Mouse (Mus musculus): ENCODE results near the gene Map3k6. TPM values are rescaled to one million over a fixed set of nuclear protein-coding genes. Genes with fewer than 3 reads are reported as not detected.
A peak's percentile ranks its signal among the peaks of the same experiment; 100 is the strongest.

Gene Map3k6
- total and polyA plus RNA-seq, 2 experiments from 2014 or later: 2.7 to 13.8 TPM

- Histone ChIP-seq H3K27me3 (ENCODE audit: control insufficient read depth, insufficient read depth, low read length) (peaks cover 45% of the 10 kb centered on the region), H3K27ac (ENCODE audit: low read depth) (no peak overlapping the region), H3K36me3 (replicated peaks; ENCODE audit: control insufficient read depth, insufficient read depth, low read length) (no peaks in the 10 kb centered on the region), H3K9ac (replicated peaks; ENCODE audit: low read depth, low read length) (no peak overlapping the region), H3K4me3 (ENCODE audit: low read depth, low read length) (no peak overlapping the region), H3K4me1 (ENCODE audit: control insufficient read depth, insufficient read depth) (no peaks in the 10 kb centered on the region), H3K4me2 (ENCODE audit: low read depth, low read length) (no peak overlapping the region), H3K9me3 (replicated peaks; ENCODE audit: control insufficient read depth, low read length) (no peaks in the 10 kb centered on the region)
- no peak for ATAC-seq (ENCODE audit: insufficient read depth, low read depth)
- no peak for DNase-seq (ENCODE audit: low spot score)
- WGBS: 52% methylated on average over 6 of the region's 6 CpGs
- TF ChIP-seq CTCF (IDR thresholded peaks at IDR 0.05; ENCODE audit: low read depth) (no peak), EP300 (IDR thresholded peaks at IDR 0.05; ENCODE audit: low read depth) (no peak)
Measured at GRCm38 (mm10) chr4:133255392-133255791, 14.8 kb downstream of the Map3k6 start.

- DNase-seq (ENCODE audit: low spot score) (no peak), ATAC-seq (ENCODE audit: insufficient read depth, low read depth) (no peak)
- Histone ChIP-seq H3K4me1 (ENCODE audit: control insufficient read depth, insufficient read depth) (no peaks in the 10 kb centered on the region), H3K4me3 (ENCODE audit: low read depth, low read length) (no peak overlapping the region), H3K27me3 (ENCODE audit: control insufficient read depth, insufficient read depth, low read length) (peaks cover 31% of the 10 kb centered on the region), H3K36me3 (replicated peaks; ENCODE audit: control insufficient read depth, insufficient read depth, low read length) (no peaks in the 10 kb centered on the region), H3K27ac (ENCODE audit: low read depth) (no peak overlapping the region), H3K4me2 (ENCODE audit: low read depth, low read length) (no peak overlapping the region), H3K9ac (replicated peaks; ENCODE audit: low read depth, low read length) (no peak overlapping the region), H3K9me3 (replicated peaks; ENCODE audit: control insufficient read depth, low read length) (no peaks in the 10 kb centered on the region)
- TF ChIP-seq EP300 (IDR thresholded peaks at IDR 0.05; ENCODE audit: low read depth) (no peak), CTCF (IDR thresholded peaks at IDR 0.05; ENCODE audit: low read depth) (no peak)
- 18% methylated on average over 21 of the region's 24 CpGs for WGBS
Measured at GRCm38 (mm10) chr4:133256820-133257219, 16.2 kb downstream of the Map3k6 start.

- no peaks in the 10 kb centered on the region for H3K36me3 ChIP-seq (replicated peaks; ENCODE audit: control insufficient read depth, insufficient read depth, low read length)
- H3K9ac ChIP-seq (replicated peaks; ENCODE audit: low read depth, low read length): no peak overlapping the region
- 46% methylated on average over 12 of the region's 12 CpGs for WGBS
- no peak overlapping the region for H3K27ac ChIP-seq (ENCODE audit: low read depth)
- ATAC-seq (ENCODE audit: insufficient read depth, low read depth): no peak
- no peak overlapping the region for H3K4me2 ChIP-seq (ENCODE audit: low read depth, low read length)
- TF ChIP-seq CTCF (IDR thresholded peaks at IDR 0.05; ENCODE audit: low read depth) (no peak), EP300 (IDR thresholded peaks at IDR 0.05; ENCODE audit: low read depth) (no peak)
- H3K4me1 ChIP-seq (ENCODE audit: control insufficient read depth, insufficient read depth): no peaks in the 10 kb centered on the region
- no peaks in the 10 kb centered on the region for H3K9me3 ChIP-seq (replicated peaks; ENCODE audit: control insufficient read depth, low read length)
- H3K4me3 ChIP-seq (ENCODE audit: low read depth, low read length): no peak overlapping the region
- DNase-seq (ENCODE audit: low spot score): no peak
- H3K27me3 ChIP-seq (ENCODE audit: control insufficient read depth, insufficient read depth, low read length): peaks cover 27% of the 10 kb centered on the region
Measured at GRCm38 (mm10) chr4:133257230-133257629, 16.6 kb downstream of the Map3k6 start.

GRCm38 (mm10) chr4:133257798-133258408 lies 17.3 kb downstream of the Map3k6 start:
- ATAC-seq (ENCODE audit: insufficient read depth, low read depth) (no peak), DNase-seq (ENCODE audit: low spot score) (no peak)
- H3K9me3 ChIP-seq (replicated peaks; ENCODE audit: control insufficient read depth, low read length): no peaks in the 10 kb centered on the region
- H3K36me3 ChIP-seq (replicated peaks; ENCODE audit: control insufficient read depth, insufficient read depth, low read length): no peaks in the 10 kb centered on the region
- 81% methylated on average over 12 of the region's 12 CpGs for WGBS
- peaks cover 23% of the 10 kb centered on the region for H3K27me3 ChIP-seq (ENCODE audit: control insufficient read depth, insufficient read depth, low read length)
- no peak overlapping the region for H3K4me2 ChIP-seq (ENCODE audit: low read depth, low read length)
- no peak overlapping the region for H3K4me3 ChIP-seq (ENCODE audit: low read depth, low read length)
- no peak for TF ChIP-seq EP300 (IDR thresholded peaks at IDR 0.05; ENCODE audit: low read depth)
- no peak for TF ChIP-seq CTCF (IDR thresholded peaks at IDR 0.05; ENCODE audit: low read depth)
- no peaks in the 10 kb centered on the region for H3K4me1 ChIP-seq (ENCODE audit: control insufficient read depth, insufficient read depth)
- no peak overlapping the region for H3K27ac ChIP-seq (ENCODE audit: low read depth)
- no peak overlapping the region for H3K9ac ChIP-seq (replicated peaks; ENCODE audit: low read depth, low read length)

- Histone ChIP-seq H3K36me3 (replicated peaks; ENCODE audit: control insufficient read depth, insufficient read depth, low read length) (peaks cover 20% of the 10 kb centered on the region), H3K9me3 (replicated peaks; ENCODE audit: control insufficient read depth, low read length) (no peaks in the 10 kb centered on the region), H3K4me1 (ENCODE audit: control insufficient read depth, insufficient read depth) (no peaks in the 10 kb centered on the region), H3K9ac (replicated peaks; ENCODE audit: low read depth, low read length) (no peak overlapping the region), H3K27me3 (ENCODE audit: control insufficient read depth, insufficient read depth, low read length) (peaks cover 8% of the 10 kb centered on the region; the same call in 1 of the 2 replicates), H3K4me2 (ENCODE audit: low read depth, low read length) (peak overlapping the region; percentile 3; the same call in 1 of the 2 replicates), H3K4me3 (ENCODE audit: low read depth, low read length) (no peak overlapping the region), H3K27ac (ENCODE audit: low read depth) (no peak overlapping the region)
- WGBS: 55% methylated on average over 10 of the region's 10 CpGs
- TF ChIP-seq EP300 (IDR thresholded peaks at IDR 0.05; ENCODE audit: low read depth) (no peak), CTCF (IDR thresholded peaks at IDR 0.05; ENCODE audit: low read depth) (no peak)
- ATAC-seq (ENCODE audit: insufficient read depth, low read depth): no peak
- DNase-seq (ENCODE audit: low spot score): no peak
Measured at GRCm38 (mm10) chr4:133261641-133262374, 21.2 kb downstream of the Map3k6 start.

Measured in heart, postnatal 0 days (tissue).